Mouse (Mus musculus) kidney, postnatal 0 days (tissue): ENCODE results near the gene Plekhg3. TPM values are rescaled to one million over a fixed set of nuclear protein-coding genes. Genes with fewer than 3 reads are reported as not detected.

Experiments
- ATAC-seq: fragments of 200-750 bp; cut with Nextera tagmentation; replicated peaks from 2 replicates; pipeline ENCODE4 v1.8.0; 2017; ENCODE audit warnings: low read depth, moderate number of reproducible peaks, moderate TSS enrichment, moderate library complexity; ENCODE audit not compliant: low FRiP score
- DNase-seq: peaks from one replicate; pipeline ENCODE4 v3.0.0-alpha.2; 2016; ENCODE audit warnings: low spot score
- H3K27ac ChIP-seq: fragments of 300-500 bp; sonication (generic); 2 replicates; pipeline ENCODE4 v1.5.1; 2014; ENCODE audit warnings: mild to moderate bottlenecking
- H3K27me3 ChIP-seq: fragments of 300-500 bp; sonication (generic); 2 replicates; pipeline ENCODE4 v1.6.1; 2014; ENCODE audit warnings: low read length, mixed read lengths; ENCODE audit not compliant: insufficient read depth
- H3K36me3 ChIP-seq: fragments of 300-500 bp; sonication (generic); 2 replicates; pipeline ENCODE4 v1.6.1; 2014; ENCODE audit warnings: low read length, mixed read lengths; ENCODE audit not compliant: insufficient read depth
- H3K4me1 ChIP-seq: fragments of 300-500 bp; sonication (generic); replicated peaks from 2 replicates; pipeline ENCODE4 v1.6.1; 2014; ENCODE audit warnings: antibody characterized with exemption, low read length, mixed read lengths; ENCODE audit not compliant: insufficient read depth
- H3K4me2 ChIP-seq: fragments of 300-500 bp; sonication (generic); 2 replicates; pipeline ENCODE4 v1.6.1; 2014; ENCODE audit warnings: mild to moderate bottlenecking, low read length, moderate library complexity, mixed read lengths
- H3K4me3 ChIP-seq: fragments of 300-500 bp; sonication (generic); replicated peaks from 2 replicates; pipeline ENCODE4 v1.5.1; 2014; ENCODE audit warnings: low read depth, low read length
- H3K9ac ChIP-seq: fragments of 300-500 bp; sonication (generic); 2 replicates; pipeline ENCODE4 v1.6.1; 2014; ENCODE audit warnings: low read depth, low read length
- H3K9me3 ChIP-seq: fragments of 300-500 bp; sonication (generic); replicated peaks from 2 replicates; pipeline ENCODE4 v1.6.1; 2016; ENCODE audit warnings: low read length, inconsistent platforms, mixed read lengths
- CTCF ChIP-seq: IDR thresholded peaks from 2 replicates; pipeline ENCODE4 v1.5.1; 2016; ENCODE audit warnings: antibody characterized with exemption, low read depth, mild to moderate bottlenecking, moderate library complexity
- WGBS: fragments of 180-500 bp; shearing (Covaris S2); extraction: QIAGEN DNeasy Blood & Tissue Kit; methylation state at CpG from one replicate; pipeline ENCODE4 v1.1.7; 2014; 5-methylcytosine and 5-hydroxymethylcytosine counted together
- polyA plus RNA-seq: library from polyadenylated mRNA; unstranded; fragments of >200 nt; fragmentation: Nextera tagmentation; extraction: Ambion mirVana; gene quantifications from 2 replicates; pipeline ENCODE4 v1.2.1, GENCODE M21; 2015

Plekhg3 gene
- polyA plus RNA-seq, 1 experiment from 2014 or later: 14.9 TPM

GRCm38 (mm10) chr12:76490798-76491197 lies 39.9 kb upstream of the Plekhg3 start:
- Histone ChIP-seq H3K27ac (no peak overlapping the region), H3K36me3 (no peaks in the 10 kb centered on the region), H3K4me1 (no peaks in the 10 kb centered on the region), H3K9ac (no peak overlapping the region), H3K4me3 (no peak overlapping the region), H3K27me3 (no peaks in the 10 kb centered on the region), H3K9me3 (no peaks in the 10 kb centered on the region), H3K4me2 (no peak overlapping the region)
- DNase-seq (no peak), ATAC-seq (no peak)
- 73% methylated on average over 1 of the region's 1 CpGs for WGBS
- TF ChIP-seq CTCF: no peak

GRCm38 (mm10) chr12:76493462-76493861 lies 37.2 kb upstream of the Plekhg3 start:
- H3K27me3 ChIP-seq: no peaks in the 10 kb centered on the region
- no peak for TF ChIP-seq CTCF
- H3K4me1 ChIP-seq: no peaks in the 10 kb centered on the region
- no peak overlapping the region for H3K27ac ChIP-seq
- no peak overlapping the region for H3K9ac ChIP-seq
- no peak overlapping the region for H3K4me2 ChIP-seq
- WGBS: 32% methylated on average over 5 of the region's 5 CpGs
- ATAC-seq (no peak), DNase-seq (no peak)
- H3K4me3 ChIP-seq: no peak overlapping the region
- no peaks in the 10 kb centered on the region for H3K9me3 ChIP-seq
- H3K36me3 ChIP-seq: no peaks in the 10 kb centered on the region

- Histone ChIP-seq H3K4me2 (no peak overlapping the region), H3K36me3 (no peaks in the 10 kb centered on the region), H3K27ac (no peak overlapping the region), H3K4me3 (no peak overlapping the region), H3K9me3 (no peaks in the 10 kb centered on the region), H3K9ac (no peak overlapping the region), H3K27me3 (no peaks in the 10 kb centered on the region), H3K4me1 (no peaks in the 10 kb centered on the region)
- DNase-seq (no peak), ATAC-seq (no peak)
- no peak for TF ChIP-seq CTCF
- WGBS: 67% methylated on average over 4 of the region's 4 CpGs
These were observed 35.3 kb upstream of the Plekhg3 start for GRCm38 (mm10) chr12:76495381-76495780.

GRCm38 (mm10) chr12:76496324-76496723 lies 34.4 kb upstream of the Plekhg3 start:
- DNase-seq (peak; percentile 88), ATAC-seq (no peak)
- Histone ChIP-seq H3K36me3 (no peaks in the 10 kb centered on the region), H3K27ac (no peak overlapping the region), H3K9ac (no peak overlapping the region), H3K27me3 (no peaks in the 10 kb centered on the region), H3K4me1 (no peaks in the 10 kb centered on the region), H3K4me3 (no peak overlapping the region), H3K4me2 (no peak overlapping the region), H3K9me3 (no peaks in the 10 kb centered on the region)
- 24% methylated on average over 12 of the region's 12 CpGs for WGBS
- peak; percentile 87 for TF ChIP-seq CTCF

- ATAC-seq (no peak), DNase-seq (no peak)
- Histone ChIP-seq H3K4me1 (no peaks in the 10 kb centered on the region), H3K27ac (0 out of 2 replicates have a peak overlapping the region, but pooled peaks have one; percentile 8), H3K9me3 (no peaks in the 10 kb centered on the region), H3K9ac (no peak overlapping the region), H3K27me3 (no peaks in the 10 kb centered on the region), H3K4me3 (no peak overlapping the region), H3K36me3 (no peaks in the 10 kb centered on the region), H3K4me2 (no peak overlapping the region)
- 76% methylated on average over 9 of the region's 9 CpGs for WGBS
- no peak for TF ChIP-seq CTCF
These were observed 31.4 kb upstream of the Plekhg3 start for GRCm38 (mm10) chr12:76499276-76499675.

- H3K4me1 ChIP-seq: no peaks in the 10 kb centered on the region
- ATAC-seq: no peak
- H3K27me3 ChIP-seq: no peaks in the 10 kb centered on the region
- no peak for DNase-seq
- 79% methylated on average over 6 of the region's 6 CpGs for WGBS
- no peak for TF ChIP-seq CTCF
- H3K4me3 ChIP-seq: no peak overlapping the region
- no peaks in the 10 kb centered on the region for H3K9me3 ChIP-seq
- H3K9ac ChIP-seq: no peak overlapping the region
- no peaks in the 10 kb centered on the region for H3K36me3 ChIP-seq
- no peak overlapping the region for H3K27ac ChIP-seq
- H3K4me2 ChIP-seq: no peak overlapping the region
These were observed 30.6 kb upstream of the Plekhg3 start for GRCm38 (mm10) chr12:76500055-76500454.

GRCm38 (mm10) chr12:76500896-76501295 lies 29.8 kb upstream of the Plekhg3 start:
- Histone ChIP-seq H3K27me3 (no peaks in the 10 kb centered on the region), H3K4me2 (no peak overlapping the region), H3K36me3 (no peaks in the 10 kb centered on the region), H3K4me3 (no peak overlapping the region), H3K27ac (no peak overlapping the region), H3K9ac (no peak overlapping the region), H3K9me3 (no peaks in the 10 kb centered on the region), H3K4me1 (no peaks in the 10 kb centered on the region)
- ATAC-seq (no peak), DNase-seq (no peak)
- TF ChIP-seq CTCF: no peak
- WGBS: 66% methylated on average over 3 of the region's 3 CpGs
